Mouse (Mus musculus): ENCODE results near the gene Rtn2. TPM values are rescaled to one million over a fixed set of nuclear protein-coding genes. Genes with fewer than 3 reads are reported as not detected.

The Rtn2 gene
- polyA plus RNA-seq, 1 experiment from 2014 or later = 57.0 TPM

GRCm38 (mm10) chr7:19318201-19318600, 35.8 kb downstream of the Rtn2 start:
- no peak for ATAC-seq (ENCODE audit: low read depth)
- Histone ChIP-seq H3K4me2 (ENCODE audit: low read depth, low read length) (no peak overlapping the region), H3K36me3 (ENCODE audit: control insufficient read depth, insufficient read depth, low read length) (no peaks in the 10 kb centered on the region), H3K9ac (ENCODE audit: low read depth, low read length) (no peak overlapping the region), H3K27ac (replicated peaks; ENCODE audit: low read depth, low read length) (no peak overlapping the region), H3K4me3 (ENCODE audit: low read depth, low read length) (no peak overlapping the region), H3K4me1 (ENCODE audit: control insufficient read depth, insufficient read depth, low read length) (peaks cover 9% of the 10 kb centered on the region; the same call in 1 of the 2 replicates), H3K27me3 (replicated peaks; ENCODE audit: control insufficient read depth, insufficient read depth, low read length) (peaks cover 5% of the 10 kb centered on the region), H3K9me3 (ENCODE audit: control insufficient read depth, low read length) (no peaks in the 10 kb centered on the region)
- DNase-seq (ENCODE audit: low spot score) = no peak
- 61% methylated on average over 2 of the region's 2 CpGs for WGBS

GRCm38 (mm10) chr7:19318676-19319075, 36.3 kb downstream of the Rtn2 start:
- no peaks in the 10 kb centered on the region for H3K36me3 ChIP-seq (ENCODE audit: control insufficient read depth, insufficient read depth, low read length)
- ATAC-seq (ENCODE audit: low read depth) = no peak
- H3K4me1 ChIP-seq (ENCODE audit: control insufficient read depth, insufficient read depth, low read length) = peaks cover 9% of the 10 kb centered on the region; the same call in 1 of the 2 replicates
- 75% methylated on average over 7 of the region's 7 CpGs for WGBS
- H3K27me3 ChIP-seq (replicated peaks; ENCODE audit: control insufficient read depth, insufficient read depth, low read length) = peaks cover 5% of the 10 kb centered on the region
- H3K4me3 ChIP-seq (ENCODE audit: low read depth, low read length) = no peak overlapping the region
- H3K9me3 ChIP-seq (ENCODE audit: control insufficient read depth, low read length) = no peaks in the 10 kb centered on the region
- H3K27ac ChIP-seq (replicated peaks; ENCODE audit: low read depth, low read length) = no peak overlapping the region
- DNase-seq (ENCODE audit: low spot score) = no peak
- H3K4me2 ChIP-seq (ENCODE audit: low read depth, low read length) = no peak overlapping the region
- H3K9ac ChIP-seq (ENCODE audit: low read depth, low read length) = no peak overlapping the region

- H3K9ac ChIP-seq (ENCODE audit: low read depth, low read length) = peak overlapping the region; percentile 73
- no peaks in the 10 kb centered on the region for H3K9me3 ChIP-seq (ENCODE audit: control insufficient read depth, low read length)
- peaks cover 9% of the 10 kb centered on the region; the same call in 1 of the 2 replicates for H3K4me1 ChIP-seq (ENCODE audit: control insufficient read depth, insufficient read depth, low read length)
- peak overlapping the region; percentile 53 for H3K4me3 ChIP-seq (ENCODE audit: low read depth, low read length)
- ATAC-seq (ENCODE audit: low read depth) = peak; percentile 59
- H3K27ac ChIP-seq (replicated peaks; ENCODE audit: low read depth, low read length) = no peak overlapping the region; the same call in 1 of the 2 replicates
- no peaks in the 10 kb centered on the region for H3K36me3 ChIP-seq (ENCODE audit: control insufficient read depth, insufficient read depth, low read length)
- WGBS = 21% methylated on average over 9 of the region's 9 CpGs
- peaks cover 5% of the 10 kb centered on the region for H3K27me3 ChIP-seq (replicated peaks; ENCODE audit: control insufficient read depth, insufficient read depth, low read length)
- peak overlapping the region; percentile 87 for H3K4me2 ChIP-seq (ENCODE audit: low read depth, low read length)
- DNase-seq (ENCODE audit: low spot score) = no peak
Observed at GRCm38 (mm10) chr7:19319458-19319857, 37.0 kb downstream of the Rtn2 start.

- Histone ChIP-seq H3K4me1 (ENCODE audit: control insufficient read depth, insufficient read depth, low read length) (peaks cover 9% of the 10 kb centered on the region; the same call in 1 of the 2 replicates), H3K27ac (replicated peaks; ENCODE audit: low read depth, low read length) (no peak overlapping the region; the same call in 1 of the 2 replicates), H3K36me3 (ENCODE audit: control insufficient read depth, insufficient read depth, low read length) (no peaks in the 10 kb centered on the region), H3K4me3 (ENCODE audit: low read depth, low read length) (peak overlapping the region; percentile 53), H3K27me3 (replicated peaks; ENCODE audit: control insufficient read depth, insufficient read depth, low read length) (peaks cover 5% of the 10 kb centered on the region), H3K4me2 (ENCODE audit: low read depth, low read length) (peak overlapping the region; percentile 87), H3K9me3 (ENCODE audit: control insufficient read depth, low read length) (no peaks in the 10 kb centered on the region), H3K9ac (ENCODE audit: low read depth, low read length) (peak overlapping the region; percentile 73)
- DNase-seq (ENCODE audit: low spot score) (peak; percentile 97), ATAC-seq (ENCODE audit: low read depth) (peak; percentile 95)
- 0% methylated on average over 20 of the region's 41 CpGs for WGBS
Observed at GRCm38 (mm10) chr7:19319906-19320305, 37.5 kb downstream of the Rtn2 start.

GRCm38 (mm10) chr7:19320637-19321036, 38.2 kb downstream of the Rtn2 start:
- Histone ChIP-seq H3K4me2 (ENCODE audit: low read depth, low read length) (peak overlapping the region; percentile 87), H3K9me3 (ENCODE audit: control insufficient read depth, low read length) (no peaks in the 10 kb centered on the region), H3K36me3 (ENCODE audit: control insufficient read depth, insufficient read depth, low read length) (no peaks in the 10 kb centered on the region), H3K4me3 (ENCODE audit: low read depth, low read length) (peak overlapping the region; percentile 53; the same call in 1 of the 2 replicates), H3K4me1 (ENCODE audit: control insufficient read depth, insufficient read depth, low read length) (peaks cover 9% of the 10 kb centered on the region; the same call in 1 of the 2 replicates), H3K27me3 (replicated peaks; ENCODE audit: control insufficient read depth, insufficient read depth, low read length) (peaks cover 5% of the 10 kb centered on the region), H3K27ac (replicated peaks; ENCODE audit: low read depth, low read length) (no peak overlapping the region), H3K9ac (ENCODE audit: low read depth, low read length) (peak overlapping the region; percentile 73; the same call in 1 of the 2 replicates)
- ATAC-seq (ENCODE audit: low read depth) (no peak), DNase-seq (ENCODE audit: low spot score) (no peak)
- WGBS = 42% methylated on average over 7 of the region's 7 CpGs

- Histone ChIP-seq H3K9me3 (ENCODE audit: control insufficient read depth, low read length) (no peaks in the 10 kb centered on the region), H3K27me3 (replicated peaks; ENCODE audit: control insufficient read depth, insufficient read depth, low read length) (no peaks in the 10 kb centered on the region; the same call in none of the 2 replicates), H3K4me1 (ENCODE audit: control insufficient read depth, insufficient read depth, low read length) (peaks cover 13% of the 10 kb centered on the region), H3K9ac (ENCODE audit: low read depth, low read length) (no peak overlapping the region), H3K27ac (replicated peaks; ENCODE audit: low read depth, low read length) (no peak overlapping the region), H3K4me2 (ENCODE audit: low read depth, low read length) (no peak overlapping the region), H3K4me3 (ENCODE audit: low read depth, low read length) (no peak overlapping the region), H3K36me3 (ENCODE audit: control insufficient read depth, insufficient read depth, low read length) (no peaks in the 10 kb centered on the region)
- WGBS = 59% methylated on average over 5 of the region's 5 CpGs
- DNase-seq (ENCODE audit: low spot score) (no peak), ATAC-seq (ENCODE audit: low read depth) (no peak)
Observed at GRCm38 (mm10) chr7:19321464-19321863, 39.0 kb downstream of the Rtn2 start.

GRCm38 (mm10) chr7:19322489-19322888, 40.1 kb downstream of the Rtn2 start:
- DNase-seq (ENCODE audit: low spot score) (peak; percentile 71), ATAC-seq (ENCODE audit: low read depth) (peak; percentile 9; the same call in 1 of the 2 replicates)
- H3K9ac ChIP-seq (ENCODE audit: low read depth, low read length) = no peak overlapping the region
- H3K27me3 ChIP-seq (replicated peaks; ENCODE audit: control insufficient read depth, insufficient read depth, low read length) = no peaks in the 10 kb centered on the region; the same call in 1 of the 2 replicates
- H3K27ac ChIP-seq (replicated peaks; ENCODE audit: low read depth, low read length) = no peak overlapping the region
- no peak overlapping the region for H3K4me2 ChIP-seq (ENCODE audit: low read depth, low read length)
- H3K4me3 ChIP-seq (ENCODE audit: low read depth, low read length) = no peak overlapping the region
- no peaks in the 10 kb centered on the region for H3K9me3 ChIP-seq (ENCODE audit: control insufficient read depth, low read length)
- 48% methylated on average over 9 of the region's 9 CpGs for WGBS
- no peaks in the 10 kb centered on the region for H3K36me3 ChIP-seq (ENCODE audit: control insufficient read depth, insufficient read depth, low read length)
- H3K4me1 ChIP-seq (ENCODE audit: control insufficient read depth, insufficient read depth, low read length) = peaks cover 19% of the 10 kb centered on the region

GRCm38 (mm10) chr7:19324221-19324620, 41.8 kb downstream of the Rtn2 start:
- Histone ChIP-seq H3K36me3 (ENCODE audit: control insufficient read depth, insufficient read depth, low read length) (no peaks in the 10 kb centered on the region), H3K9ac (ENCODE audit: low read depth, low read length) (no peak overlapping the region), H3K27me3 (replicated peaks; ENCODE audit: control insufficient read depth, insufficient read depth, low read length) (no peaks in the 10 kb centered on the region; the same call in 1 of the 2 replicates), H3K4me2 (ENCODE audit: low read depth, low read length) (no peak overlapping the region), H3K9me3 (ENCODE audit: control insufficient read depth, low read length) (no peaks in the 10 kb centered on the region; the same call in 1 of the 2 replicates), H3K4me3 (ENCODE audit: low read depth, low read length) (no peak overlapping the region), H3K4me1 (ENCODE audit: control insufficient read depth, insufficient read depth, low read length) (peaks cover 19% of the 10 kb centered on the region), H3K27ac (replicated peaks; ENCODE audit: low read depth, low read length) (no peak overlapping the region)
- 89% methylated on average over 11 of the region's 11 CpGs for WGBS
- ATAC-seq (ENCODE audit: low read depth) (no peak), DNase-seq (ENCODE audit: low spot score) (no peak)
